Mouse (Mus musculus): ENCODE data around the gene Birc2.

- TF ChIP-seq CTCF (IDR thresholded peaks at IDR 0.05; ENCODE audit: insufficient read depth, low read length) (no peak), POLR2A (IDR thresholded peaks at IDR 0.05; ENCODE audit: borderline replicate concordance, extremely low read depth, low read depth, low read length) (no peak)
These were observed 11.3 kb upstream of the Birc2 start for GRCm38 (mm10) chr9:7848191-7848590.

Measured in lung, adult 2 months (tissue).